Mouse (Mus musculus) stomach, postnatal 0 days (tissue): ENCODE measurements around the gene Samd4b.

Experiments used
- CTCF ChIP-seq: IDR thresholded peaks from 2 replicates; pipeline ENCODE4 v1.5.1; 2016; ENCODE audit warnings: antibody characterized with exemption, low read depth, mild to moderate bottlenecking, moderate library complexity
- EP300 ChIP-seq: optimal IDR thresholded peaks from 2 replicates; pipeline ENCODE3; 2016; ENCODE audit warnings: antibody characterized with exemption

DNA sequence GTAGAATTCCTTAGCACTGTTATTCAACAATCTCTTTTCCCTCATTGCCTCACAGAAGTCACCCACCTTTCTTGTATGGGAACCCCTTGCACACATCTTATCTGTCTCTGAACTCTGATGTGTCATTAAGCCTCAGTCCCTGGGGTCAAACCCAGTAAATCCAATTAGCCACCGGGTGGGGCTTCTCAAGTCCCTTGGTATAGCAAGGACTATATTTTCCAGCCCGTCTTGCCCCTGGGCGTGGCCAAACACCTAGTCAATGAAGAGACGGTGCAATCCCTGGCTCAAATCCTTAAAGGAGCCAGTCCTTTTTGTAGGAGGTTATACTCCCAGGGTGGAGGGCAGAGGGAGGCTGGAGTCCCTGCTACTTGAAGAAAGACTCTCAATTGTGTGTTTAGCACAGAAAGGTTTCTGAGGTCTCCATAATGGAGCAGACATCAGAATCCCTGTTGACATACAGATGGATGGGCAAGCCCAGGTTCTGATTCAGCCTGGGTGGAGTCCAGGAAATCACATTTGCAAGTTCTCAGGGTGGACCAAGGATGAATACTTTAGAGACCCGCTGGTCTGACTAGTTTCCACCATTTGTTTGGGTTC lies 41.9 kb downstream of the Samd4b start:
- TF ChIP-seq CTCF (no peak), EP300 (no peak)
